19 mouse cellular contexts compared by ENCODE assay signal in the genomic region with DNA sequence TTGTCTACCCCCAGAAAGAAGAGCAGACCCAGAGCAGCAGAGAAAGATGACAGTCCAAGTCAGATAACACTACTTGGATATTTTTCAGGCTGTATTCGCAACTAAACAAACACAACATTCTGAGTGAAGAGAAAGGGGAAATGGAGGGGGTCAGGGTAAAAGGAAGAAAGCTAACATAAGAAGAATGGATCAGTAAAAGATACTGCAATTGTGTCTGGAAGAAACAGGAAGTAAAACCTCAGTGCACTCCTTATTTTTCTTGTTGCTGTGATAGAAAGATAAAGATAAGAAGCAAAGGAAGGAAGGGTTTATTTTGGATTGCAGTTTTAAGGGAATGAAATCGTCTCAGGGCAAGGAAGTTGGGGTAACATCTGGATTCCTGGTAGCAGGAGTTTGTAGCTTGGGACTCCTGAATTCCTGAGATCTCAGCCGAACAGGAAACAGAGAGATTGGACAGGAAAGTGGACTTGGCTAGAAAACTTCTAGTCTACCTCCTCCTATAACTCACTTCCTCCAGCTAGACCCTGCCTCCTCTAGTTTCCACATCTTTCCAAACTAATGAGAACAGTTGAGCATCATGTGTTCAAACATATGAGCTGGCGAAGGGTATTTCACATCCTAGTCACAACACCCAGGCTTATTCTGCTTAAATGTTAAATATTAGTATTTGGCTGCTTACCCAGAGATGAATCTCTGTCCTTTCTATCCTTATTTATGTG. TPM values are rescaled to one million over a fixed set of nuclear protein-coding genes. Genes with fewer than 3 reads are reported as not detected.
A peak's percentile ranks its signal among the peaks of the same experiment; 100 is the strongest.
DNase-seq lines count a peak whose midpoint lies in the region; ATAC-seq and TF ChIP-seq lines count a peak whose summit lies in the region.
"Had no signal": no experiment of that assay in that cellular context is flagged by ENCODE, and none has a peak within 500 bp of the region (broad histone marks: within the 10 kb centered on the region; RNA-seq: fewer than 3 reads in every experiment).

No protein-coding gene starts in this region.

- no peak overlapping the region for H3K4me2 ChIP-seq in embryonic facial prominence, embryonic 12.5 days (replicated peaks)
- H3K4me2 ChIP-seq in kidney, postnatal 0 days (ENCODE audit: low read length), result no peak overlapping the region
- H3K4me2 ChIP-seq in embryonic facial prominence, embryonic 15.5 days (replicated peaks), result no peak overlapping the region
- H3K4me2 ChIP-seq in stomach, embryonic 15.5 days, result no peak overlapping the region
- H3K4me2 ChIP-seq: hindbrain, embryonic 14.5 days; intestine, embryonic 15.5 days; liver, embryonic 13.5 days had no signal

- H3K27ac ChIP-seq in embryonic facial prominence, embryonic 12.5 days, result peak overlapping the region; percentile 57; the same call in 1 of the 2 replicates
- no peak overlapping the region for H3K27ac ChIP-seq in embryonic facial prominence, embryonic 10.5 days (replicated peaks)
- no peak overlapping the region for H3K27ac ChIP-seq in kidney, postnatal 0 days
- H3K27ac ChIP-seq in embryonic facial prominence, embryonic 15.5 days (replicated peaks), result peak overlapping the region; percentile 58
- H3K27ac ChIP-seq in stomach, embryonic 15.5 days, result peak overlapping the region; percentile 11; the same call in 1 of the 2 replicates
- H3K27ac ChIP-seq: hindbrain, embryonic 14.5 days; intestine, embryonic 15.5 days; liver, embryonic 13.5 days had no signal

- ATAC-seq in embryonic facial prominence, embryonic 12.5 days (ENCODE audit: insufficient number of reproducible peaks, insufficient read depth, low FRiP score, low TSS enrichment), result no peak
- ATAC-seq in kidney, postnatal 0 days (replicated peaks; ENCODE audit: low FRiP score, low read depth), result no peak
- no peak for ATAC-seq in embryonic facial prominence, embryonic 15.5 days (ENCODE audit: insufficient number of reproducible peaks, low FRiP score, low TSS enrichment, low read depth)
- no peak for ATAC-seq in stomach, embryonic 15.5 days (ENCODE audit: insufficient read depth, low FRiP score, low read depth)
- ATAC-seq: forebrain, embryonic 14.5 days had no signal

- no peak overlapping the region for H3K4me3 ChIP-seq in embryonic facial prominence, embryonic 12.5 days
- H3K4me3 ChIP-seq in embryonic facial prominence, embryonic 10.5 days, result no peak overlapping the region
- H3K4me3 ChIP-seq in kidney, postnatal 0 days (replicated peaks; ENCODE audit: low read depth, low read length), result no peak overlapping the region
- H3K4me3 ChIP-seq in embryonic facial prominence, embryonic 15.5 days (replicated peaks), result no peak overlapping the region
- H3K4me3 ChIP-seq in stomach, embryonic 15.5 days (replicated peaks), result no peak overlapping the region
- H3K4me3 ChIP-seq: erythroblast, embryonic 14.5 days; intestine, embryonic 15.5 days; liver, embryonic 13.5 days had no signal

- no peaks in the 10 kb centered on the region for H3K9me3 ChIP-seq in embryonic facial prominence, embryonic 12.5 days
- H3K9me3 ChIP-seq in embryonic facial prominence, embryonic 10.5 days, result no peaks in the 10 kb centered on the region
- H3K9me3 ChIP-seq in kidney, postnatal 0 days (replicated peaks; ENCODE audit: low read length), result no peaks in the 10 kb centered on the region
- H3K9me3 ChIP-seq in embryonic facial prominence, embryonic 15.5 days (replicated peaks), result no peaks in the 10 kb centered on the region
- H3K9me3 ChIP-seq in stomach, embryonic 15.5 days, result no peaks in the 10 kb centered on the region
- H3K9me3 ChIP-seq: intestine, embryonic 15.5 days; liver, embryonic 13.5 days had no signal

- TF ChIP-seq CTCF in kidney, postnatal 0 days (IDR thresholded peaks at IDR 0.05; ENCODE audit: low read depth), result no peak

- 59% methylated on average over 4 of the region's 4 CpGs for WGBS in embryonic facial prominence, embryonic 12.5 days
- 77% methylated on average over 4 of the region's 4 CpGs for WGBS in embryonic facial prominence, embryonic 10.5 days
- 58% methylated on average over 4 of the region's 4 CpGs for WGBS in kidney, postnatal 0 days
- WGBS in embryonic facial prominence, embryonic 15.5 days, result 38% methylated on average over 4 of the region's 4 CpGs
- 52% methylated on average over 4 of the region's 4 CpGs for WGBS in stomach, embryonic 15.5 days

- peaks cover 12% of the 10 kb centered on the region; the same call in 1 of the 2 replicates for H3K4me1 ChIP-seq in embryonic facial prominence, embryonic 12.5 days
- H3K4me1 ChIP-seq in embryonic facial prominence, embryonic 10.5 days, result peaks cover 15% of the 10 kb centered on the region
- no peaks in the 10 kb centered on the region for H3K4me1 ChIP-seq in kidney, postnatal 0 days (replicated peaks; ENCODE audit: insufficient read depth, low read length)
- no peaks in the 10 kb centered on the region; the same call in 1 of the 2 replicates for H3K4me1 ChIP-seq in embryonic facial prominence, embryonic 15.5 days
- H3K4me1 ChIP-seq in stomach, embryonic 15.5 days, result no peaks in the 10 kb centered on the region
- H3K4me1 ChIP-seq: intestine, embryonic 15.5 days; liver, embryonic 13.5 days had no signal

- DNase-seq in embryonic facial prominence, embryonic 10.5 days (ENCODE audit: low spot score), result no peak
- peak; percentile 56 for DNase-seq in kidney, postnatal 0 days (ENCODE audit: low spot score)
- no peak for DNase-seq in kidney, postnatal 4 days
- no peak for DNase-seq in cerebellum, adult 11-12 months
- no peak for DNase-seq in cerebellum, postnatal 14 days
- DNase-seq: adrenal gland, postnatal 14 days; cerebellum, adult 8-10 months; heart, postnatal 10 days; liver, embryonic 13.5 days; lung, postnatal 10 days; spleen, adult 18-20 months; thymus, postnatal 14 days had no signal

- no peak overlapping the region for H3K9ac ChIP-seq in embryonic facial prominence, embryonic 12.5 days
- no peak overlapping the region for H3K9ac ChIP-seq in kidney, postnatal 0 days (ENCODE audit: low read depth, low read length)
- no peak overlapping the region for H3K9ac ChIP-seq in embryonic facial prominence, embryonic 15.5 days
- H3K9ac ChIP-seq in stomach, embryonic 15.5 days, result no peak overlapping the region
- H3K9ac ChIP-seq: hindbrain, embryonic 14.5 days; intestine, embryonic 15.5 days; liver, embryonic 13.5 days had no signal

- no peaks in the 10 kb centered on the region for H3K36me3 ChIP-seq in embryonic facial prominence, embryonic 12.5 days
- no peaks in the 10 kb centered on the region for H3K36me3 ChIP-seq in embryonic facial prominence, embryonic 10.5 days (replicated peaks)
- no peaks in the 10 kb centered on the region for H3K36me3 ChIP-seq in kidney, postnatal 0 days (ENCODE audit: insufficient read depth, low read length)
- no peaks in the 10 kb centered on the region for H3K36me3 ChIP-seq in embryonic facial prominence, embryonic 15.5 days
- no peaks in the 10 kb centered on the region for H3K36me3 ChIP-seq in stomach, embryonic 15.5 days
- H3K36me3 ChIP-seq: intestine, embryonic 15.5 days; liver, embryonic 13.5 days had no signal

- H3K27me3 ChIP-seq in embryonic facial prominence, embryonic 12.5 days, result peaks cover 4% of the 10 kb centered on the region; the same call in 1 of the 2 replicates
- peaks cover 89% of the 10 kb centered on the region for H3K27me3 ChIP-seq in embryonic facial prominence, embryonic 10.5 days (replicated peaks; ENCODE audit: low read depth, poor library complexity, severe bottlenecking)
- no peaks in the 10 kb centered on the region for H3K27me3 ChIP-seq in kidney, postnatal 0 days (ENCODE audit: insufficient read depth, low read length)
- H3K27me3 ChIP-seq in embryonic facial prominence, embryonic 15.5 days, result peaks cover under 1% of the 10 kb centered on the region
- H3K27me3 ChIP-seq in stomach, embryonic 15.5 days (replicated peaks), result no peaks in the 10 kb centered on the region
- H3K27me3 ChIP-seq: intestine, embryonic 15.5 days had no signal

RNA-seq across cellular contexts. Expression of gene Tmem164, which starts 16.3 kb away (rescaled TPM):
- 79.5 and 84.0 TPM in 2 replicates for polyA plus RNA-seq in embryonic facial prominence, embryonic 12.5 days (2016; fragmentation: Nextera tagmentation; extraction: Ambion mirVana)
- polyA plus RNA-seq in embryonic facial prominence, embryonic 10.5 days (2016; fragmentation: Nextera tagmentation; extraction: Ambion mirVana), result 72.9 and 77.6 TPM in 2 replicates
- polyA plus RNA-seq in kidney, postnatal 0 days (2015; fragmentation: Nextera tagmentation; extraction: Ambion mirVana), result 33.0 and 36.3 TPM in 2 replicates
- polyA plus RNA-seq in embryonic facial prominence, embryonic 15.5 days (2015; fragmentation: Nextera tagmentation; extraction: Ambion mirVana), result 47.3 and 48.1 TPM in 2 replicates
- polyA plus RNA-seq in stomach, embryonic 15.5 days (2015; fragmentation: Nextera tagmentation; extraction: Ambion mirVana), result 52.2 and 58.2 TPM in 2 replicates

Comparison
In these comparisons a context has a peak if more than half of its experiments do, and no peak if none do; other contexts are left out.
1. H3K27ac ChIP-seq: peak in embryonic facial prominence, embryonic 12.5 days (single experiment), embryonic facial prominence, embryonic 15.5 days (single experiment) and stomach, embryonic 15.5 days (single experiment); none in embryonic facial prominence, embryonic 10.5 days (single experiment) and kidney, postnatal 0 days (single experiment).